Mouse (Mus musculus) neural tube, embryonic 15.5 days (tissue): ENCODE measurements around the gene Wdr90. TPM values are rescaled to one million over a fixed set of nuclear protein-coding genes. Genes with fewer than 3 reads are reported as not detected.

Experiments
- ATAC-seq: fragments of 200-750 bp; cut with Nextera tagmentation; 2 replicates; pipeline ENCODE4 v1.8.0; 2017; ENCODE audit warnings: mild to moderate bottlenecking, moderate TSS enrichment, moderate library complexity; ENCODE audit not compliant: low FRiP score
- H3K27ac ChIP-seq: fragments of 300-500 bp; sonication (generic); replicated peaks from 2 replicates; pipeline ENCODE4 v1.5.1; 2015; ENCODE audit warnings: mild to moderate bottlenecking, inconsistent platforms
- H3K27me3 ChIP-seq: fragments of 300-500 bp; sonication (generic); replicated peaks from 2 replicates; pipeline ENCODE4 v1.6.1; 2015; ENCODE audit warnings: inconsistent platforms
- H3K36me3 ChIP-seq: fragments of 300-500 bp; sonication (generic); 2 replicates; pipeline ENCODE4 v1.6.1; 2015; ENCODE audit warnings: inconsistent platforms
- H3K4me1 ChIP-seq: fragments of 300-500 bp; sonication (generic); 2 replicates; pipeline ENCODE4 v1.6.1; 2015; ENCODE audit warnings: inconsistent platforms
- H3K4me2 ChIP-seq: fragments of 300-500 bp; sonication (generic); 2 replicates; pipeline ENCODE4 v1.6.1; 2015; ENCODE audit warnings: inconsistent platforms, mild to moderate bottlenecking, moderate library complexity
- H3K4me3 ChIP-seq: fragments of 300-500 bp; sonication (generic); replicated peaks from 2 replicates; pipeline ENCODE4 v1.5.1; 2015; ENCODE audit warnings: mild to moderate bottlenecking, inconsistent platforms
- H3K9ac ChIP-seq: fragments of 300-500 bp; sonication (generic); replicated peaks from 2 replicates; pipeline ENCODE4 v1.6.1; 2015; ENCODE audit warnings: mild to moderate bottlenecking, inconsistent platforms
- H3K9me3 ChIP-seq: fragments of 300-500 bp; sonication (generic); replicated peaks from 2 replicates; pipeline ENCODE4 v1.6.1; 2016; ENCODE audit warnings: inconsistent platforms
- WGBS: fragments of 180-500 bp; shearing (Covaris S2); methylation state at CpG from one replicate; pipeline ENCODE4 v1.1.7; 2015; ENCODE audit warnings: mixed read lengths; 5-methylcytosine and 5-hydroxymethylcytosine counted together
- microRNA-seq: library from miRNA; unstranded; fragments of <30 nt; microRNA quantifications from one replicate; pipeline ENCODE4, GENCODE M21; 2017
- polyA plus RNA-seq: library from polyadenylated mRNA; unstranded; fragments of >200 nt; fragmentation: Nextera tagmentation; extraction: Ambion mirVana; gene quantifications from 2 replicates; pipeline ENCODE4 v1.2.1, GENCODE M21; 2015

Gene Wdr90
- polyA plus RNA-seq, 1 experiment from 2014 or later = 15.5 TPM

DNA sequence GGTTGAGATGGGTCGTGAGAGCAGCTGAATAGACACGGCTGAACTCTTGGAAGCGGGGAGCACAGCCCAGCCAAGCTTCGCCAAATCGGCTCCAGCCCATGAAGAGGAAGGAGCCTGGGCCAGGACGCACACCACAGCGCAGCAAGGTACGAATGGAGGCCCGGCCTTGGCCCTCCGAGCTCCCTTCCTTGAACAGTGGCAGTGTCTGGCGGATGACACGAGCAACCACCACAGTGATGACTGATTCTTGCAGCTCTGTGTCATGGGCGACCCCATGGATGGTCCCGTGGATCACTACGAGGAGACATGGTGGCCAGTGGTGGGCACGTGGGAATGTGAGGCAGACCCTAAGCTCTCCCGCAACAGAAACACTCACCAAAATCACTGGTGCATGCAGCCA, 66.3 kb downstream of the Wdr90 start:
- Histone ChIP-seq H3K4me3 (peak overlapping the region; percentile 57), H3K9me3 (no peaks in the 10 kb centered on the region), H3K27me3 (no peaks in the 10 kb centered on the region), H3K4me1 (peaks cover 67% of the 10 kb centered on the region), H3K36me3 (no peaks in the 10 kb centered on the region), H3K4me2 (peak overlapping the region; percentile 96), H3K9ac (peak overlapping the region; percentile 53; the same call in 1 of the 2 replicates), H3K27ac (peak overlapping the region; percentile 93)
- 55% methylated on average over 17 of the region's 17 CpGs for WGBS
- no peak for ATAC-seq

Small RNA genes within 50 kb of the gene (microRNA-seq; reads per million reads assigned to microRNA genes)
- gene Mir3082 = not detected

Other genes with a start within 250 kb of the Wdr90 start
- gene Gng13, start 144.3 kb downstream of the Wdr90 start, polyA plus RNA-seq = 8.0 and 8.3 TPM in 2 replicates
- gene Chtf18, start 134.1 kb downstream of the Wdr90 start, polyA plus RNA-seq = 5.8 and 10.1 TPM in 2 replicates
- gene Rpusd1, start 133.8 kb downstream of the Wdr90 start, polyA plus RNA-seq = 29.3 and 30.3 TPM in 2 replicates
- gene Mslnl, start 125.5 kb downstream of the Wdr90 start, polyA plus RNA-seq = not detected in 2 replicates
- gene Msln, start 107.1 kb downstream of the Wdr90 start, polyA plus RNA-seq = 1.4 and 2.0 TPM in 2 replicates
- 26.6 and 30.6 TPM in 2 replicates for gene Narfl, start 87.7 kb downstream of the Wdr90 start, polyA plus RNA-seq
- 137 and 153 TPM in 2 replicates for gene Haghl, start 75.8 kb downstream of the Wdr90 start, polyA plus RNA-seq
- gene Ccdc78, start 74.9 kb downstream of the Wdr90 start, polyA plus RNA-seq = 0.17 and 0.41 TPM in 2 replicates
- gene Fam173a, start 68.6 kb downstream of the Wdr90 start, polyA plus RNA-seq = 94.0 and 94.1 TPM in 2 replicates
- 3.1 TPM in 1 of 2 replicates, not detected in the other for gene AC134908.4, start 65.8 kb downstream of the Wdr90 start, polyA plus RNA-seq
- 72.7 and 75.2 TPM in 2 replicates for gene Metrn, start 64.4 kb downstream of the Wdr90 start, polyA plus RNA-seq
- 31.3 and 40.9 TPM in 2 replicates for gene Fbxl16, start 52.4 kb downstream of the Wdr90 start, polyA plus RNA-seq
- gene Wdr24, start 37.9 kb downstream of the Wdr90 start, polyA plus RNA-seq = 26.5 and 29.9 TPM in 2 replicates
- gene Jmjd8, start 32.6 kb downstream of the Wdr90 start, polyA plus RNA-seq = 48.5 and 49.8 TPM in 2 replicates
- 380 TPM in 2 replicates for gene Stub1, start 28.1 kb downstream of the Wdr90 start, polyA plus RNA-seq
- 45.9 and 56.9 TPM in 2 replicates for gene Rhbdl1, start 24.2 kb downstream of the Wdr90 start, polyA plus RNA-seq
- gene Gm20683, start 19.7 kb downstream of the Wdr90 start, polyA plus RNA-seq = 11.6 and 14.6 TPM in 2 replicates
- 17.8 and 23.0 TPM in 2 replicates for gene Rhot2, start 16.6 kb downstream of the Wdr90 start, polyA plus RNA-seq
- gene Mcrip2, start 7.3 kb upstream of the Wdr90 start, polyA plus RNA-seq = 30.3 and 30.7 TPM in 2 replicates
- 64.9 and 65.4 TPM in 2 replicates for gene Mettl26, start 13.6 kb upstream of the Wdr90 start, polyA plus RNA-seq
- 0.47 and 0.52 TPM in 2 replicates for gene Wfikkn1, start 19.4 kb upstream of the Wdr90 start, polyA plus RNA-seq
- 46.2 and 50.5 TPM in 2 replicates for gene Rab40c, start 58.2 kb upstream of the Wdr90 start, polyA plus RNA-seq
- gene Pigq, start 83.4 kb upstream of the Wdr90 start, polyA plus RNA-seq = 71.9 and 78.2 TPM in 2 replicates
- not detected in 2 replicates for gene Nhlrc4, start 83.5 kb upstream of the Wdr90 start, polyA plus RNA-seq
- 0.24 TPM in 1 of 2 replicates, not detected in the other for gene A930017K11Rik, start 91.1 kb upstream of the Wdr90 start, polyA plus RNA-seq
- gene Capn15, start 124.3 kb upstream of the Wdr90 start, polyA plus RNA-seq = 20.1 and 22.5 TPM in 2 replicates
- 21.6 and 27.0 TPM in 2 replicates for gene Rab11fip3, start 208.1 kb upstream of the Wdr90 start, polyA plus RNA-seq
- 42.8 and 42.9 TPM in 2 replicates for gene Decr2, start 228.8 kb upstream of the Wdr90 start, polyA plus RNA-seq
- gene Nme4, start 234.1 kb upstream of the Wdr90 start, polyA plus RNA-seq = 20.3 and 37.4 TPM in 2 replicates